Mouse (Mus musculus): Measurements from ENCODE around the gene Gpc1. TPM values are rescaled to one million over a fixed set of nuclear protein-coding genes. Genes with fewer than 3 reads are reported as not detected.

The Gpc1 gene
- polyA plus RNA-seq (2012; fragmentation: generic; extraction: Trizol): 380 TPM
- long read RNA-seq, experiment 1, full-length matches to known transcripts: 211 of 376 reads
- long read RNA-seq, experiment 1, partial matches to known transcripts: 146 of 376 reads
- long read RNA-seq, experiment 1, other reads (novel, unspliced or antisense): 19 of 376 reads
- long read RNA-seq, experiment 2, full-length matches to known transcripts: 1,362 of 1,579 reads
- long read RNA-seq, experiment 2, partial matches to known transcripts: 183 of 1,579 reads
- long read RNA-seq, experiment 2, other reads (novel, unspliced or antisense): 34 of 1,579 reads

- Histone ChIP-seq H3K79me3 (ENCODE audit: low read depth) (peaks cover 43% of the 10 kb centered on the region), H3K36me3 (ENCODE audit: control insufficient read depth, insufficient read depth) (peaks cover 32% of the 10 kb centered on the region), H3ac (ENCODE audit: control insufficient read depth, insufficient read length, low read depth) (peak within 1 kb of the TSS; percentile 98), H3K27me3 (ENCODE audit: control insufficient read depth, insufficient read depth, insufficient read length) (no peaks in the 10 kb centered on the region), H3K79me2 (ENCODE audit: control insufficient read depth, insufficient read depth) (peaks cover 48% of the 10 kb centered on the region), H3K4me3 (ENCODE audit: insufficient read depth, poor library complexity, severe bottlenecking) (peak within 1 kb of the TSS; percentile 85)
- peak; percentile 35 for TF ChIP-seq MAX (IDR thresholded peaks at IDR 0.05)
- no peak for TF ChIP-seq USF1 (IDR thresholded peaks at IDR 0.05; ENCODE audit: low read depth)
Measured at GRCm38 (mm10) chr1:92831188-92832001, at the start of gene Gpc1. TSS of gene Gpc1 (plus strand) at chr1:92831645.

GRCm38 (mm10) chr1:92781862-92782261 lies 49.6 kb upstream of the Gpc1 start:
- Histone ChIP-seq H3K79me3 (ENCODE audit: low read depth) (no peaks in the 10 kb centered on the region), H3K36me3 (ENCODE audit: control insufficient read depth, insufficient read depth) (no peaks in the 10 kb centered on the region), H3K27me3 (ENCODE audit: control insufficient read depth, insufficient read depth, insufficient read length) (no peaks in the 10 kb centered on the region), H3K79me2 (ENCODE audit: control insufficient read depth, insufficient read depth) (no peaks in the 10 kb centered on the region), H3ac (ENCODE audit: control insufficient read depth, insufficient read length, low read depth) (no peak overlapping the region), H3K4me3 (ENCODE audit: insufficient read depth, poor library complexity, severe bottlenecking) (no peak overlapping the region)
- TF ChIP-seq MYOD1 (IDR thresholded peaks at IDR 0.05; ENCODE audit: control insufficient read depth, insufficient read length, low read depth) (no peak), MAX (IDR thresholded peaks at IDR 0.05) (no peak), CEBPB (IDR thresholded peaks at IDR 0.05; ENCODE audit: low read depth) (no peak), CTCF (IDR thresholded peaks at IDR 0.05; ENCODE audit: control insufficient read depth, insufficient read depth, insufficient read length) (no peak), USF1 (IDR thresholded peaks at IDR 0.05; ENCODE audit: low read depth) (no peak), MYOG (IDR thresholded peaks at IDR 0.05; ENCODE audit: control insufficient read depth, extremely low read depth, insufficient read length) (no peak), FOSL1 (IDR thresholded peaks at IDR 0.05; ENCODE audit: insufficient read depth, low read length, poor library complexity, severe bottlenecking) (no peak)

- H3K4me3 ChIP-seq (ENCODE audit: insufficient read depth, poor library complexity, severe bottlenecking): no peak overlapping the region
- H3K79me2 ChIP-seq (ENCODE audit: control insufficient read depth, insufficient read depth): no peaks in the 10 kb centered on the region
- no peaks in the 10 kb centered on the region for H3K79me3 ChIP-seq (ENCODE audit: low read depth)
- no peaks in the 10 kb centered on the region for H3K27me3 ChIP-seq (ENCODE audit: control insufficient read depth, insufficient read depth, insufficient read length)
- TF ChIP-seq MYOD1 (IDR thresholded peaks at IDR 0.05; ENCODE audit: control insufficient read depth, insufficient read length, low read depth) (peak; percentile 40), FOSL1 (IDR thresholded peaks at IDR 0.05; ENCODE audit: insufficient read depth, low read length, poor library complexity, severe bottlenecking) (no peak), CEBPB (IDR thresholded peaks at IDR 0.05; ENCODE audit: low read depth) (no peak), USF1 (IDR thresholded peaks at IDR 0.05; ENCODE audit: low read depth) (no peak), MAX (IDR thresholded peaks at IDR 0.05) (no peak)
- no peaks in the 10 kb centered on the region for H3K36me3 ChIP-seq (ENCODE audit: control insufficient read depth, insufficient read depth)
- no peak overlapping the region for H3ac ChIP-seq (ENCODE audit: control insufficient read depth, insufficient read length, low read depth)
Measured at GRCm38 (mm10) chr1:92782587-92782986, 48.9 kb upstream of the Gpc1 start.

GRCm38 (mm10) chr1:92787221-92787620 lies 44.2 kb upstream of the Gpc1 start:
- TF ChIP-seq USF1 (IDR thresholded peaks at IDR 0.05; ENCODE audit: low read depth): no peak
- TF ChIP-seq CEBPB (IDR thresholded peaks at IDR 0.05; ENCODE audit: low read depth): no peak
- TF ChIP-seq MAX (IDR thresholded peaks at IDR 0.05): peak; percentile 77
- TF ChIP-seq CTCF (IDR thresholded peaks at IDR 0.05; ENCODE audit: control insufficient read depth, insufficient read depth, insufficient read length): no peak
- TF ChIP-seq FOSL1 (IDR thresholded peaks at IDR 0.05; ENCODE audit: insufficient read depth, low read length, poor library complexity, severe bottlenecking): no peak
- no peak for TF ChIP-seq MYOG (IDR thresholded peaks at IDR 0.05; ENCODE audit: control insufficient read depth, extremely low read depth, insufficient read length)
- TF ChIP-seq MYOD1 (IDR thresholded peaks at IDR 0.05; ENCODE audit: control insufficient read depth, insufficient read length, low read depth): peak; percentile 99
- H3K79me2 ChIP-seq (ENCODE audit: control insufficient read depth, insufficient read depth): no peaks in the 10 kb centered on the region
- peak overlapping the region; percentile 13 for H3ac ChIP-seq (ENCODE audit: control insufficient read depth, insufficient read length, low read depth)
- H3K27me3 ChIP-seq (ENCODE audit: control insufficient read depth, insufficient read depth, insufficient read length): no peaks in the 10 kb centered on the region
- H3K79me3 ChIP-seq (ENCODE audit: low read depth): no peaks in the 10 kb centered on the region
- H3K36me3 ChIP-seq (ENCODE audit: control insufficient read depth, insufficient read depth): no peaks in the 10 kb centered on the region
- H3K4me3 ChIP-seq (ENCODE audit: insufficient read depth, poor library complexity, severe bottlenecking): no peak overlapping the region

- Histone ChIP-seq H3K36me3 (ENCODE audit: control insufficient read depth, insufficient read depth) (no peaks in the 10 kb centered on the region), H3K27me3 (ENCODE audit: control insufficient read depth, insufficient read depth, insufficient read length) (no peaks in the 10 kb centered on the region), H3ac (ENCODE audit: control insufficient read depth, insufficient read length, low read depth) (no peak overlapping the region), H3K79me3 (ENCODE audit: low read depth) (no peaks in the 10 kb centered on the region), H3K4me3 (ENCODE audit: insufficient read depth, poor library complexity, severe bottlenecking) (no peak overlapping the region), H3K79me2 (ENCODE audit: control insufficient read depth, insufficient read depth) (no peaks in the 10 kb centered on the region)
- TF ChIP-seq MYOD1 (IDR thresholded peaks at IDR 0.05; ENCODE audit: control insufficient read depth, insufficient read length, low read depth) (peak; percentile 3), CEBPB (IDR thresholded peaks at IDR 0.05; ENCODE audit: low read depth) (no peak)
Measured at GRCm38 (mm10) chr1:92788049-92788448, 43.4 kb upstream of the Gpc1 start.

- H3K27me3 ChIP-seq (ENCODE audit: control insufficient read depth, insufficient read depth, insufficient read length): no peaks in the 10 kb centered on the region
- no peaks in the 10 kb centered on the region for H3K36me3 ChIP-seq (ENCODE audit: control insufficient read depth, insufficient read depth)
- no peak overlapping the region for H3ac ChIP-seq (ENCODE audit: control insufficient read depth, insufficient read length, low read depth)
- no peak overlapping the region for H3K4me3 ChIP-seq (ENCODE audit: insufficient read depth, poor library complexity, severe bottlenecking)
- TF ChIP-seq MYOD1 (IDR thresholded peaks at IDR 0.05; ENCODE audit: control insufficient read depth, insufficient read length, low read depth): no peak
- no peak for TF ChIP-seq MAX (IDR thresholded peaks at IDR 0.05)
- TF ChIP-seq FOSL1 (IDR thresholded peaks at IDR 0.05; ENCODE audit: insufficient read depth, low read length, poor library complexity, severe bottlenecking): no peak
- no peak for TF ChIP-seq MYOG (IDR thresholded peaks at IDR 0.05; ENCODE audit: control insufficient read depth, extremely low read depth, insufficient read length)
- TF ChIP-seq CTCF (IDR thresholded peaks at IDR 0.05; ENCODE audit: control insufficient read depth, insufficient read depth, insufficient read length): no peak
- TF ChIP-seq USF1 (IDR thresholded peaks at IDR 0.05; ENCODE audit: low read depth): no peak
- no peak for TF ChIP-seq CEBPB (IDR thresholded peaks at IDR 0.05; ENCODE audit: low read depth)
- H3K79me3 ChIP-seq (ENCODE audit: low read depth): no peaks in the 10 kb centered on the region
- no peaks in the 10 kb centered on the region for H3K79me2 ChIP-seq (ENCODE audit: control insufficient read depth, insufficient read depth)
Measured at GRCm38 (mm10) chr1:92790628-92791027, 40.8 kb upstream of the Gpc1 start.
